Mouse (Mus musculus): ENCODE data around the gene Ephx4. TPM values are rescaled to one million over a fixed set of nuclear protein-coding genes. Genes with fewer than 3 reads are reported as not detected.

Gene Ephx4
- polyA plus RNA-seq, 1 experiment: not detected

GRCm38 (mm10) chr5:107387788-107388187 is 14.7 kb upstream of the Ephx4 start:
- peaks cover 3% of the 10 kb centered on the region for H3K27me3 ChIP-seq (ENCODE audit: control insufficient read depth)
- H3K4me1 ChIP-seq (ENCODE audit: control insufficient read depth): no peaks in the 10 kb centered on the region
- H3K4me3 ChIP-seq (replicated peaks): no peak overlapping the region
- no peaks in the 10 kb centered on the region for H3K9me3 ChIP-seq (ENCODE audit: control insufficient read depth, low read length)
- TF ChIP-seq TAL1 (IDR thresholded peaks at IDR 0.05; ENCODE audit: low read length) (no peak), GATA1 (IDR thresholded peaks at IDR 0.05; ENCODE audit: low read length) (no peak)
- no peaks in the 10 kb centered on the region for H3K36me3 ChIP-seq (ENCODE audit: control insufficient read depth)

- Histone ChIP-seq H3K36me3 (ENCODE audit: control insufficient read depth) (no peaks in the 10 kb centered on the region), H3K4me3 (replicated peaks) (no peak overlapping the region), H3K4me1 (ENCODE audit: control insufficient read depth) (no peaks in the 10 kb centered on the region), H3K9me3 (ENCODE audit: control insufficient read depth, low read length) (no peaks in the 10 kb centered on the region), H3K27me3 (ENCODE audit: control insufficient read depth) (peaks cover 4% of the 10 kb centered on the region)
- TF ChIP-seq GATA1 (IDR thresholded peaks at IDR 0.05; ENCODE audit: low read length) (no peak), TAL1 (IDR thresholded peaks at IDR 0.05; ENCODE audit: low read length) (no peak)
Measured at GRCm38 (mm10) chr5:107389373-107389772, 13.2 kb upstream of the Ephx4 start.

- Histone ChIP-seq H3K36me3 (ENCODE audit: control insufficient read depth) (no peaks in the 10 kb centered on the region), H3K4me3 (replicated peaks) (no peak overlapping the region), H3K4me1 (ENCODE audit: control insufficient read depth) (no peaks in the 10 kb centered on the region), H3K27me3 (ENCODE audit: control insufficient read depth) (peaks cover 3% of the 10 kb centered on the region; the same call in 1 of the 2 replicates), H3K9me3 (ENCODE audit: control insufficient read depth, low read length) (no peaks in the 10 kb centered on the region)
- no peak for TF ChIP-seq GATA1 (IDR thresholded peaks at IDR 0.05; ENCODE audit: low read length)
- no peak for TF ChIP-seq TAL1 (IDR thresholded peaks at IDR 0.05; ENCODE audit: low read length)
Measured at GRCm38 (mm10) chr5:107394437-107394836, 8.1 kb upstream of the Ephx4 start.

GRCm38 (mm10) chr5:107403011-107403946 is 743 bp downstream of the Ephx4 start:
- Histone ChIP-seq H3K27me3 (ENCODE audit: control insufficient read depth) (peaks cover 64% of the 10 kb centered on the region), H3K4me3 (replicated peaks) (peak overlapping the region; percentile 22), H3K36me3 (ENCODE audit: control insufficient read depth) (no peaks in the 10 kb centered on the region), H3K4me1 (ENCODE audit: control insufficient read depth) (no peaks in the 10 kb centered on the region), H3K9me3 (ENCODE audit: control insufficient read depth, low read length) (peaks cover 4% of the 10 kb centered on the region; the same call in 1 of the 2 replicates)
- TF ChIP-seq GATA1 (IDR thresholded peaks at IDR 0.05; ENCODE audit: low read length) (no peak), TAL1 (IDR thresholded peaks at IDR 0.05; ENCODE audit: low read length) (no peak)

GRCm38 (mm10) chr5:107403947-107404684 is 1.6 kb downstream of the Ephx4 start:
- no peaks in the 10 kb centered on the region for H3K36me3 ChIP-seq (ENCODE audit: control insufficient read depth)
- TF ChIP-seq GATA1 (IDR thresholded peaks at IDR 0.05; ENCODE audit: low read length) (no peak), TAL1 (IDR thresholded peaks at IDR 0.05; ENCODE audit: low read length) (no peak)
- H3K9me3 ChIP-seq (ENCODE audit: control insufficient read depth, low read length): peaks cover 4% of the 10 kb centered on the region; the same call in 1 of the 2 replicates
- peaks cover 67% of the 10 kb centered on the region for H3K27me3 ChIP-seq (ENCODE audit: control insufficient read depth)
- no peak overlapping the region for H3K4me3 ChIP-seq (replicated peaks)
- H3K4me1 ChIP-seq (ENCODE audit: control insufficient read depth): no peaks in the 10 kb centered on the region

GRCm38 (mm10) chr5:107405361-107405760 is 2.8 kb downstream of the Ephx4 start:
- Histone ChIP-seq H3K9me3 (ENCODE audit: control insufficient read depth, low read length) (peaks cover 4% of the 10 kb centered on the region; the same call in 1 of the 2 replicates), H3K4me3 (replicated peaks) (no peak overlapping the region), H3K4me1 (ENCODE audit: control insufficient read depth) (no peaks in the 10 kb centered on the region), H3K36me3 (ENCODE audit: control insufficient read depth) (no peaks in the 10 kb centered on the region), H3K27me3 (ENCODE audit: control insufficient read depth) (peaks cover 65% of the 10 kb centered on the region)
- no peak for TF ChIP-seq TAL1 (IDR thresholded peaks at IDR 0.05; ENCODE audit: low read length)
- no peak for TF ChIP-seq GATA1 (IDR thresholded peaks at IDR 0.05; ENCODE audit: low read length)

- Histone ChIP-seq H3K4me1 (ENCODE audit: control insufficient read depth) (no peaks in the 10 kb centered on the region), H3K9me3 (ENCODE audit: control insufficient read depth, low read length) (no peaks in the 10 kb centered on the region), H3K27me3 (ENCODE audit: control insufficient read depth) (peaks cover 21% of the 10 kb centered on the region), H3K4me3 (replicated peaks) (no peak overlapping the region), H3K36me3 (ENCODE audit: control insufficient read depth) (no peaks in the 10 kb centered on the region)
- no peak for TF ChIP-seq TAL1 (IDR thresholded peaks at IDR 0.05; ENCODE audit: low read length)
- no peak for TF ChIP-seq GATA1 (IDR thresholded peaks at IDR 0.05; ENCODE audit: low read length)
Measured at GRCm38 (mm10) chr5:107410305-107410704, 7.8 kb downstream of the Ephx4 start.

GRCm38 (mm10) chr5:107411326-107411725 is 8.8 kb downstream of the Ephx4 start:
- Histone ChIP-seq H3K9me3 (ENCODE audit: control insufficient read depth, low read length) (no peaks in the 10 kb centered on the region), H3K4me1 (ENCODE audit: control insufficient read depth) (no peaks in the 10 kb centered on the region), H3K4me3 (replicated peaks) (no peak overlapping the region), H3K36me3 (ENCODE audit: control insufficient read depth) (no peaks in the 10 kb centered on the region), H3K27me3 (ENCODE audit: control insufficient read depth) (peaks cover 11% of the 10 kb centered on the region)
- TF ChIP-seq GATA1 (IDR thresholded peaks at IDR 0.05; ENCODE audit: low read length): no peak
- no peak for TF ChIP-seq TAL1 (IDR thresholded peaks at IDR 0.05; ENCODE audit: low read length)

- Histone ChIP-seq H3K4me3 (replicated peaks) (no peak overlapping the region), H3K4me1 (ENCODE audit: control insufficient read depth) (no peaks in the 10 kb centered on the region), H3K9me3 (ENCODE audit: control insufficient read depth, low read length) (no peaks in the 10 kb centered on the region), H3K36me3 (ENCODE audit: control insufficient read depth) (no peaks in the 10 kb centered on the region), H3K27me3 (ENCODE audit: control insufficient read depth) (peaks cover 6% of the 10 kb centered on the region)
- TF ChIP-seq GATA1 (IDR thresholded peaks at IDR 0.05; ENCODE audit: low read length): no peak
- TF ChIP-seq TAL1 (IDR thresholded peaks at IDR 0.05; ENCODE audit: low read length): no peak
Measured at GRCm38 (mm10) chr5:107412285-107412684, 9.7 kb downstream of the Ephx4 start.
